Mouse (Mus musculus): ENCODE results near the gene Olfr524. TPM values are rescaled to one million over a fixed set of nuclear protein-coding genes. Genes with fewer than 3 reads are reported as not detected.

The Olfr524 gene
- polyA plus RNA-seq, 1 experiment from 2014 or later = not detected

- Histone ChIP-seq H3K36me3 (ENCODE audit: control insufficient read depth, insufficient read depth, low read length) (no peaks in the 10 kb centered on the region), H3K4me3 (ENCODE audit: low read depth, low read length) (no peak overlapping the region), H3K4me1 (ENCODE audit: control insufficient read depth, insufficient read depth, low read length) (no peaks in the 10 kb centered on the region), H3K9ac (ENCODE audit: low read length) (no peak overlapping the region), H3K27me3 (ENCODE audit: control insufficient read depth, insufficient read depth, low read length) (no peaks in the 10 kb centered on the region), H3K27ac (ENCODE audit: low read depth, low read length) (no peak overlapping the region), H3K4me2 (ENCODE audit: low read depth) (no peak overlapping the region), H3K9me3 (ENCODE audit: control insufficient read depth, low read length) (no peaks in the 10 kb centered on the region)
- DNase-seq (ENCODE audit: low spot score) (no peak), ATAC-seq (ENCODE audit: insufficient read depth, low FRiP score, low TSS enrichment) (no peak)
- WGBS = 59% methylated on average over 2 of the region's 2 CpGs
These were observed 13.3 kb downstream of the Olfr524 start for GRCm38 (mm10) chr7:140192445-140192844.

DNA sequence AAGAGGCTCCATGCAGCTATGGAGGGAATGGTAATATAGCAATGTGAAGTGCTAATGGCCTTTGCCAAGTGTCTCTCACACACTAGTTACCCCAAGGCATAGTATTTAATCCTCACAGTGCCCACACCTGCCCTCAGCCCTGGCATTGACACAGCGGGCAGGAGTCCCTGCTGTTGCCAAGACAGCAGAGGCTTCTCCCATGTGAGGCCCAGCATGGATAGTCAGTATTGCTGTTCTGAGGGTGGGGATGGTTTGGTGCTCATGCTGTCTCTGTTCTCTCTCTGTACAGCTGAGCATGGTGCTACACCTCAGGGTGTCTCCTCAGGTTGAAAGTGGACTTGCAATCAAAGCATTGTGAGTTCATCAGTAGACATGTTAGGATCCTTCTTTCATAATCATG, 15.3 kb downstream of the Olfr524 start:
- DNase-seq (ENCODE audit: low spot score) (no peak), ATAC-seq (ENCODE audit: insufficient read depth, low FRiP score, low TSS enrichment) (no peak)
- H3K9ac ChIP-seq (ENCODE audit: low read length) = no peak overlapping the region
- H3K27ac ChIP-seq (ENCODE audit: low read depth, low read length) = no peak overlapping the region
- H3K9me3 ChIP-seq (ENCODE audit: control insufficient read depth, low read length) = no peaks in the 10 kb centered on the region
- no peak overlapping the region for H3K4me3 ChIP-seq (ENCODE audit: low read depth, low read length)
- WGBS = 86% methylated on average over 1 of the region's 1 CpGs
- no peaks in the 10 kb centered on the region for H3K36me3 ChIP-seq (ENCODE audit: control insufficient read depth, insufficient read depth, low read length)
- no peaks in the 10 kb centered on the region for H3K4me1 ChIP-seq (ENCODE audit: control insufficient read depth, insufficient read depth, low read length)
- H3K4me2 ChIP-seq (ENCODE audit: low read depth) = no peak overlapping the region
- no peaks in the 10 kb centered on the region for H3K27me3 ChIP-seq (ENCODE audit: control insufficient read depth, insufficient read depth, low read length)

GRCm38 (mm10) chr7:140188391-140189328, 17.1 kb downstream of the Olfr524 start:
- WGBS = 65% methylated on average over 4 of the region's 4 CpGs
- no peaks in the 10 kb centered on the region for H3K27me3 ChIP-seq (ENCODE audit: control insufficient read depth, insufficient read depth, low read length)
- no peak for DNase-seq (ENCODE audit: low spot score)

DNA sequence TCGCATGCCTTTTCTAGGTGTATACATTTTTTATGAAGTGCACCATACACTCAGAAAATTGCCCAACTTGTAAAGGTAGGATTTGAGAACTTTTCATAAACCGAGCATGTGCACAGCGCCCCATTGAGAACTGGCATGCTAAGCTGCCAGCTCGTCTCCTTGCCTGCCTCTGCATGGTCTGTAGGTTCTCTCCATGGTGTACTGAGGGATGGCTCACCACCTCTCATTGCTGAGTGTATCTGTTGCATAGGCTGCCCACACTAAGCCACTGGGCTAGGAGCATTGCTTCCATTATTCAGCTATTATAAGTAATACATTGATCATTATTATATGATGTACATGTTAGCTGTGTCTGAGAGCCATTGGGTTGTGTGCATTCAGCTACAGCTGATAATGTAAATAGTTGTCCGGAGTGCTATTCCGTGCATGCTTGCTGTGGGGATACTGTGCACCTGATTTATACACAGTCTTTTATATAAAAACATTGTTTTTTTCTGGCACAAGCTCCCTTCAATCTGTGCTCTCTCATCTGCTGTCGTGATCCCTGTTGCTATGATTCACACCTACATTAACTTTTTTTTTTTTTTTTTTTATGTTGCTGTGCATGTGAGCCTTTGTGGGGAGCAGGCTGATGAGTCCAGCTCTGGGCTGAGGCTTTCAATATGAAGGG, 17.9 kb downstream of the Olfr524 start:
- WGBS = 85% methylated on average over 7 of the region's 7 CpGs
- DNase-seq (ENCODE audit: low spot score) = no peak
- H3K36me3 ChIP-seq (ENCODE audit: control insufficient read depth, insufficient read depth, low read length) = no peaks in the 10 kb centered on the region

More at GRCm38 (mm10) chr7:140188391-140189328, 17.1 kb downstream of the Olfr524 start:
- Histone ChIP-seq H3K9ac (ENCODE audit: low read length) (no peak overlapping the region), H3K4me2 (ENCODE audit: low read depth) (no peak overlapping the region), H3K4me3 (ENCODE audit: low read depth, low read length) (no peak overlapping the region), H3K27ac (ENCODE audit: low read depth, low read length) (no peak overlapping the region), H3K36me3 (ENCODE audit: control insufficient read depth, insufficient read depth, low read length) (no peaks in the 10 kb centered on the region), H3K9me3 (ENCODE audit: control insufficient read depth, low read length) (no peaks in the 10 kb centered on the region), H3K4me1 (ENCODE audit: control insufficient read depth, insufficient read depth, low read length) (no peaks in the 10 kb centered on the region)
- ATAC-seq (ENCODE audit: insufficient read depth, low FRiP score, low TSS enrichment) = no peak

GRCm38 (mm10) chr7:140186646-140187620, 18.8 kb downstream of the Olfr524 start:
- H3K27me3 ChIP-seq (ENCODE audit: control insufficient read depth, insufficient read depth, low read length) = no peaks in the 10 kb centered on the region
- H3K4me1 ChIP-seq (ENCODE audit: control insufficient read depth, insufficient read depth, low read length) = no peaks in the 10 kb centered on the region
- WGBS = 68% methylated on average over 18 of the region's 18 CpGs
- ATAC-seq (ENCODE audit: insufficient read depth, low FRiP score, low TSS enrichment) (no peak), DNase-seq (ENCODE audit: low spot score) (no peak)
- no peak overlapping the region for H3K4me2 ChIP-seq (ENCODE audit: low read depth)
- H3K36me3 ChIP-seq (ENCODE audit: control insufficient read depth, insufficient read depth, low read length) = no peaks in the 10 kb centered on the region
- no peak overlapping the region for H3K27ac ChIP-seq (ENCODE audit: low read depth, low read length)
- H3K9me3 ChIP-seq (ENCODE audit: control insufficient read depth, low read length) = no peaks in the 10 kb centered on the region
- no peak overlapping the region for H3K4me3 ChIP-seq (ENCODE audit: low read depth, low read length)
- H3K9ac ChIP-seq (ENCODE audit: low read length) = no peak overlapping the region

More for the DNA sequence above, 17.9 kb downstream of the Olfr524 start:
- Histone ChIP-seq H3K27me3 (ENCODE audit: control insufficient read depth, insufficient read depth, low read length) (no peaks in the 10 kb centered on the region), H3K27ac (ENCODE audit: low read depth, low read length) (no peak overlapping the region), H3K4me3 (ENCODE audit: low read depth, low read length) (no peak overlapping the region), H3K9me3 (ENCODE audit: control insufficient read depth, low read length) (no peaks in the 10 kb centered on the region), H3K4me2 (ENCODE audit: low read depth) (no peak overlapping the region), H3K4me1 (ENCODE audit: control insufficient read depth, insufficient read depth, low read length) (no peaks in the 10 kb centered on the region), H3K9ac (ENCODE audit: low read length) (no peak overlapping the region)
- ATAC-seq (ENCODE audit: insufficient read depth, low FRiP score, low TSS enrichment) = no peak

DNA sequence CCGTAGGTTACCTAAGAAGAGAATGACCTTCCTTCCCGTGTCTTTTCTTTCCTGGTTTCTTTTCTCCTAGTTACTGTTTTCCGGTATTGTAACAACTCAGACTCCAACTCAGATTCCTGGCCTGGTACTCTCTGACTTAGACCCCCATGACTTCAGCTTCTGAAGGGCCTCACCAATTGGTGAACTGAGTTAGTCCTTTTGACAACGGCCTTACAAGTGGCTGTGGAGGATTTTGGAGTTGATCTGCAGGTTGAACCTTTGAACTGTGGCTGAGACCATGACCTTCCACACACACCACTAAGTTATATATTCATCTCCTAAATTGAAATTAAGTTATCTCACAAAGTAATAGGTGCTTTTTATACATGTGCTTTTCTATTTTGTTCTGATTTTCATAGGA, 21.6 kb downstream of the Olfr524 start:
- Histone ChIP-seq H3K4me2 (ENCODE audit: low read depth) (no peak overlapping the region), H3K4me3 (ENCODE audit: low read depth, low read length) (no peak overlapping the region), H3K27ac (ENCODE audit: low read depth, low read length) (no peak overlapping the region), H3K9me3 (ENCODE audit: control insufficient read depth, low read length) (no peaks in the 10 kb centered on the region), H3K36me3 (ENCODE audit: control insufficient read depth, insufficient read depth, low read length) (no peaks in the 10 kb centered on the region), H3K9ac (ENCODE audit: low read length) (no peak overlapping the region), H3K27me3 (ENCODE audit: control insufficient read depth, insufficient read depth, low read length) (no peaks in the 10 kb centered on the region), H3K4me1 (ENCODE audit: control insufficient read depth, insufficient read depth, low read length) (no peaks in the 10 kb centered on the region)
- DNase-seq (ENCODE audit: low spot score) = no peak
- no peak for ATAC-seq (ENCODE audit: insufficient read depth, low FRiP score, low TSS enrichment)
- WGBS = 87% methylated on average over 4 of the region's 4 CpGs

GRCm38 (mm10) chr7:140180692-140181091, 25.1 kb downstream of the Olfr524 start:
- 81% methylated on average over 2 of the region's 2 CpGs for WGBS
- ATAC-seq (ENCODE audit: insufficient read depth, low FRiP score, low TSS enrichment) = no peak

GRCm38 (mm10) chr7:140179176-140179575, 26.6 kb downstream of the Olfr524 start:
- H3K4me3 ChIP-seq (ENCODE audit: low read depth, low read length) = no peak overlapping the region
- H3K9ac ChIP-seq (ENCODE audit: low read length) = no peak overlapping the region
- no peaks in the 10 kb centered on the region for H3K27me3 ChIP-seq (ENCODE audit: control insufficient read depth, insufficient read depth, low read length)
- H3K9me3 ChIP-seq (ENCODE audit: control insufficient read depth, low read length) = no peaks in the 10 kb centered on the region
- 93% methylated on average over 2 of the region's 2 CpGs for WGBS
- no peak overlapping the region for H3K4me2 ChIP-seq (ENCODE audit: low read depth)
- no peak for ATAC-seq (ENCODE audit: insufficient read depth, low FRiP score, low TSS enrichment)
- no peak overlapping the region for H3K27ac ChIP-seq (ENCODE audit: low read depth, low read length)
- no peaks in the 10 kb centered on the region for H3K4me1 ChIP-seq (ENCODE audit: control insufficient read depth, insufficient read depth, low read length)
- DNase-seq (ENCODE audit: low spot score) = no peak
- no peaks in the 10 kb centered on the region for H3K36me3 ChIP-seq (ENCODE audit: control insufficient read depth, insufficient read depth, low read length)

More at GRCm38 (mm10) chr7:140180692-140181091, 25.1 kb downstream of the Olfr524 start:
- Histone ChIP-seq H3K27ac (ENCODE audit: low read depth, low read length) (no peak overlapping the region), H3K9me3 (ENCODE audit: control insufficient read depth, low read length) (no peaks in the 10 kb centered on the region), H3K36me3 (ENCODE audit: control insufficient read depth, insufficient read depth, low read length) (no peaks in the 10 kb centered on the region), H3K27me3 (ENCODE audit: control insufficient read depth, insufficient read depth, low read length) (no peaks in the 10 kb centered on the region), H3K4me1 (ENCODE audit: control insufficient read depth, insufficient read depth, low read length) (no peaks in the 10 kb centered on the region), H3K4me2 (ENCODE audit: low read depth) (no peak overlapping the region), H3K4me3 (ENCODE audit: low read depth, low read length) (no peak overlapping the region), H3K9ac (ENCODE audit: low read length) (no peak overlapping the region)
- DNase-seq (ENCODE audit: low spot score) = no peak
